Mouse (Mus musculus) C2C12 (cell line): ENCODE data around the gene Rhof.

ENCODE experiments used
- CEBPB ChIP-seq: IDR thresholded peaks from one replicate; pipeline ENCODE4 v1.6.1; 2011; ENCODE audit warnings: low read depth, mild to moderate bottlenecking, control low read depth, moderate library complexity
- CTCF ChIP-seq: IDR thresholded peaks from one replicate; pipeline ENCODE4 v1.5.1; 2011; ENCODE audit not compliant: control insufficient read depth, insufficient read depth, insufficient read length
- FOSL1 ChIP-seq: IDR thresholded peaks from one replicate; pipeline ENCODE4 v1.8.0; 2011; ENCODE audit warnings: mild to moderate bottlenecking, low read length; ENCODE audit not compliant: poor library complexity, insufficient read depth, severe bottlenecking
- MAX ChIP-seq: IDR thresholded peaks from one replicate; pipeline ENCODE4 v1.6.1; 2011; ENCODE audit warnings: mild to moderate bottlenecking, control low read depth
- MYOD1 ChIP-seq: IDR thresholded peaks from one replicate; pipeline ENCODE4 v1.6.1; 2011; ENCODE audit warnings: low read depth; ENCODE audit not compliant: control insufficient read depth, insufficient read length
- MYOG ChIP-seq: IDR thresholded peaks from one replicate; pipeline ENCODE4 v1.6.1; 2011; ENCODE audit not compliant: control insufficient read depth, insufficient read length; ENCODE audit errors: extremely low read depth
- USF1 ChIP-seq: IDR thresholded peaks from one replicate; pipeline ENCODE4 v1.6.1; 2011; ENCODE audit warnings: low read depth, mild to moderate bottlenecking, control low read depth, moderate library complexity

GRCm38 (mm10) chr5:123162942-123163341, 30.4 kb upstream of the Rhof start:
- no peak for TF ChIP-seq CTCF
- TF ChIP-seq MYOD1 = no peak
- no peak for TF ChIP-seq MAX
- TF ChIP-seq MYOG = no peak
- no peak for TF ChIP-seq USF1
- TF ChIP-seq CEBPB = no peak
- no peak for TF ChIP-seq FOSL1
